Mouse (Mus musculus) heart, embryonic 14.5 days (tissue): ENCODE measurements around the gene Necab2. TPM values are rescaled to one million over a fixed set of nuclear protein-coding genes. Genes with fewer than 3 reads are reported as not detected.

ENCODE experiments used
- ATAC-seq: fragments of 200-750 bp; cut with Nextera tagmentation; 2 replicates; pipeline ENCODE4 v1.8.0; 2017; ENCODE audit warnings: low read depth, moderate TSS enrichment; ENCODE audit not compliant: insufficient number of reproducible peaks, insufficient read depth, low FRiP score
- H3K27ac ChIP-seq, 2 experiments: fragments of 200-500 bp in 1 of 2; fragments of 300-500 bp in 1 of 2; sonication (generic) in 1 of 2; replicated peaks in 1 of 2; 2 replicates each; pipeline ENCODE4 v1.5.1; 2012 to 2014; ENCODE audit warnings: low read depth in 2 of 2, low read length in 2 of 2, control low read depth in 1 of 2, mild to moderate bottlenecking in 1 of 2, mixed read lengths in 1 of 2; ENCODE audit not compliant: control insufficient read depth in 1 of 2, insufficient read depth in 1 of 2
- H3K27me3 ChIP-seq: fragments of 300-500 bp; sonication (generic); 2 replicates; pipeline ENCODE4 v1.6.1; 2014; ENCODE audit warnings: mild to moderate bottlenecking, low read length, control low read depth; ENCODE audit not compliant: control insufficient read depth, insufficient read depth
- H3K36me3 ChIP-seq: fragments of 300-500 bp; sonication (generic); 2 replicates; pipeline ENCODE4 v1.6.1; 2014; ENCODE audit warnings: mild to moderate bottlenecking, control low read depth, low read length, mixed read lengths; ENCODE audit not compliant: control insufficient read depth, insufficient read depth
- H3K4me1 ChIP-seq, 2 experiments: fragments of 200-500 bp in 1 of 2; fragments of 300-500 bp in 1 of 2; sonication (generic) in 1 of 2; 2 replicates each; pipeline ENCODE4 v1.6.1; 2012 to 2014; ENCODE audit warnings: low read length in 2 of 2, control low read depth in 1 of 2, mixed read lengths in 1 of 2; ENCODE audit not compliant: control insufficient read depth in 2 of 2, insufficient read depth in 2 of 2
- H3K4me2 ChIP-seq: fragments of 300-500 bp; sonication (generic); 2 replicates; pipeline ENCODE4 v1.6.1; 2014; ENCODE audit warnings: mild to moderate bottlenecking, low read length
- H3K4me3 ChIP-seq, 2 experiments: fragments of 200-500 bp in 1 of 2; fragments of 300-500 bp in 1 of 2; sonication (generic) in 1 of 2; 2 replicates each; pipeline ENCODE4 v1.5.1; 2012 to 2014; ENCODE audit warnings: low read length in 2 of 2, mild to moderate bottlenecking in 2 of 2, control low read depth in 1 of 2, low read depth in 1 of 2, moderate library complexity in 1 of 2; ENCODE audit not compliant: control insufficient read depth in 1 of 2, insufficient read depth in 1 of 2
- H3K9ac ChIP-seq: fragments of 300-500 bp; sonication (generic); 2 replicates; pipeline ENCODE4 v1.6.1; 2014; ENCODE audit warnings: mild to moderate bottlenecking, low read length
- H3K9me3 ChIP-seq: fragments of 300-500 bp; sonication (generic); 2 replicates; pipeline ENCODE4 v1.6.1; 2016; ENCODE audit warnings: low read length, control low read depth; ENCODE audit not compliant: control insufficient read depth
- WGBS: fragments of 180-500 bp; shearing (Covaris S2); extraction: QIAGEN DNeasy Blood & Tissue Kit; methylation state at CpG from one replicate; pipeline ENCODE4 v1.1.7; 2014; 5-methylcytosine and 5-hydroxymethylcytosine counted together
- polyA plus RNA-seq: library from polyadenylated mRNA; unstranded; fragments of >200 nt; fragmentation: Nextera tagmentation; extraction: Ambion mirVana; gene quantifications from 2 replicates; pipeline ENCODE4 v1.2.1, GENCODE M21; 2014

Gene Necab2
- polyA plus RNA-seq, 1 experiment from 2014 or later = 0.27 TPM

DNA sequence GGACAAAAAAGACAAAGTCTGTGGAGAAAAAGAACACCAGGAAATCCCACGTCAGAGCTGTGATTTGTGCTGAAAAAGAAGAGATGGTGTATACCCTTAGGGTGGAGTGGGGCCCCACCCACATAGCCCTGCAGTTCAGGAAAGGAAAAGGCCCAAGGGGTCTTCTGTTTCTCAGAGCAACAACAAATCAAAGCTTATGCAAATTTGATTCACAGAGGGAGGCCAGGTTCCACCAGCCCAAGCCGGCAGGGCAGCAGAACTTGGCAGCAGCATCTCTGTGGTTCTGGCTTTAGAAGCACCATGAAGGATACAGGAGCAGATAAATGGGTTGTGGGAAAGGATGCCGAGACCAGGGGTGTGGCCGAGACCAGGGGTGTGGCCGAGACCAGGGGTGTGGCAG lies 32.2 kb downstream of the Necab2 start:
- Histone ChIP-seq H3K4me3 (no peak overlapping the region), H3K27me3 (no peaks in the 10 kb centered on the region; the same call in 1 of the 2 replicates), H3K36me3 (no peaks in the 10 kb centered on the region), H3K4me2 (no peak overlapping the region), H3K27ac (no peak overlapping the region), H3K4me1 (no peaks in the 10 kb centered on the region), H3K9ac (no peak overlapping the region), H3K9me3 (no peaks in the 10 kb centered on the region)
- 32% methylated on average over 5 of the region's 5 CpGs for WGBS
- no peak for ATAC-seq

DNA sequence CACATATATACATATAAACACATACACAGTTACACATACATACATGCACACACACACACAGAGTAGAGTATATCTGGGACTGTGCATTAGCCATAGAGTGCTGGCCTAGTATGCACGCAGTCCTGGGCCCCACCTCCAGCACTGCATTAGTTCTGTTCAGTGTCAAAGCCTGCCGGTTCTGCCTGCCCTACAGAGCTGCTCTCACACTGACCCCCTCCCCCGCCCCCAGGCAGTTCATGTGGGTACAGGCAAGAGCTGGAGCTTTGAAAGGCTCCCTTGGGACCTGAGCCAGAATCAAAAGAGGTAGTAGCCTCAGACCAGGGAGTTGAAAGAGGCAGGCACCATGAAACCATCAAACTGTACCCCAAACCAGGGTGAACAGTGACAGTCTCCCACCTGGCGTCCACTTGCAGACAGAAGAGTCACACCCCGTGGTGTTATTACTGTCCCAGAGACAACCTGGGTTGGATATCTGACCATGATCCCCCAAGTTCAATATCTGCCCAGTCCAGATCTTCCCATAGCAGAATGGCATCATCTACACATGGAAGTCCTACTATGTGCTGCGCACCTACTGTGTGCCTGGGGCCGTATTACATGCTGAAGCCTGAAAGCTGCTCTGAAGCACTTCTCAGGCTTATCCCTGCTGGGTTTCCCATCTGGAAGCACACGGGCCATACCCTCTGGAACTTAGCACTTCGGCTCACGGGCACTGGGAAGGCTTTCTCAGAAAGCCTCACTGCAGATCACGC lies 37.8 kb downstream of the Necab2 start:
- H3K4me1 ChIP-seq = no peaks in the 10 kb centered on the region; a peak in 1 of 4 replicates

DNA sequence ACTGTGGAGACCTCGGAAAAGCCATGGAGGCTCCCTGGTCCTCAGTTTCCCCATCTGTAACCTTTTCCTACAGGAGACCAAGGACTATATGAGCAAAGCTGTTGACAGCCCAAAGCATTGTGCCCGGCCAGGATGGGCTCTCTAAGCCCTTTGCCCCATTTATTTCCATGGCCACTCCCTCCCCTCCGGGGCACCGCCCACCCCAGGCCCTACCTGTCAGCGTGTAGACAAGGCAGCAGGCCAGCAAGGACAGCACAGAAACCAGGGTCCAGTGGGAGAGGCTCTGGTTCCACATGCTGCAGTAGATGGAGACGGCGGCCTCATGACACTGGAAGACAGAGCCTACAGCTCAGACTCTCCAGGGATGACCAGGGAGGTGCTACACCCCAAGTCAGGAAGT lies 40.6 kb downstream of the Necab2 start:
- H3K4me3 ChIP-seq = no peak overlapping the region
- H3K9me3 ChIP-seq = no peaks in the 10 kb centered on the region
- H3K27ac ChIP-seq = no peak overlapping the region
- no peak overlapping the region for H3K4me2 ChIP-seq
- H3K4me1 ChIP-seq = peaks cover 12 to 14% of the 10 kb centered on the region in 2 experiments
- WGBS = 74% methylated on average over 7 of the region's 7 CpGs
- H3K27me3 ChIP-seq = peaks cover 4% of the 10 kb centered on the region
- no peaks in the 10 kb centered on the region for H3K36me3 ChIP-seq
- H3K9ac ChIP-seq = no peak overlapping the region
- no peak for ATAC-seq

More for the DNA sequence above, 37.8 kb downstream of the Necab2 start:
- 75% methylated on average over 11 of the region's 11 CpGs for WGBS
- Histone ChIP-seq H3K27ac (no peak overlapping the region), H3K9me3 (no peaks in the 10 kb centered on the region), H3K4me2 (no peak overlapping the region), H3K27me3 (no peaks in the 10 kb centered on the region; the same call in 1 of the 2 replicates), H3K4me3 (no peak overlapping the region), H3K36me3 (no peaks in the 10 kb centered on the region), H3K9ac (no peak overlapping the region)
- no peak for ATAC-seq

DNA sequence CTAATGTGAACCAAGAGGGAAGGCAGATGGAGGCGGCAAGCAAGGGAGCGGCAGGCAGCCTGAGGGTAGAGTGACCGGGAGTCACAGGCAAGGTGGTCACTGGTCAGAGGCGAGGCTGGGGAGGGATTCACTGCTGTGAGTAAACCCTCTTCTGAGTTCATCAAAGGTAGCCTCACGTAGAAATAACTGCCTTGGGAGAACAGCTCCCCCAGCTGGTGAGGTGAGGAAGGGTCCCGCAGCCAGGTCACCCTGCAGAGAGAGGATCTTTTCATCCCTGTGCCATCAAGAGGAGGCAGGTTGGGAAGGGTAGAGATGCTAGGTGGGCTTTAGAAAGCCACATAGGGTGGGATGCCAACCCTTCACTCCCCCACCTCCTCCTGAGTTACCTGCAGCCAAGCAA lies 50.3 kb downstream of the Necab2 start:
- no peak overlapping the region for H3K9ac ChIP-seq
- 24% methylated on average over 6 of the region's 6 CpGs for WGBS
- H3K4me3 ChIP-seq = no peak overlapping the region
- H3K27ac ChIP-seq = no peak overlapping the region
- no peak for ATAC-seq
- peaks cover 11% of the 10 kb centered on the region; the same call in 1 of the 2 replicates for H3K27me3 ChIP-seq
- no peak overlapping the region for H3K4me2 ChIP-seq
- H3K4me1 ChIP-seq = no peaks in the 10 kb centered on the region; a peak in 1 of 4 replicates
- H3K36me3 ChIP-seq = no peaks in the 10 kb centered on the region
- H3K9me3 ChIP-seq = no peaks in the 10 kb centered on the region

DNA sequence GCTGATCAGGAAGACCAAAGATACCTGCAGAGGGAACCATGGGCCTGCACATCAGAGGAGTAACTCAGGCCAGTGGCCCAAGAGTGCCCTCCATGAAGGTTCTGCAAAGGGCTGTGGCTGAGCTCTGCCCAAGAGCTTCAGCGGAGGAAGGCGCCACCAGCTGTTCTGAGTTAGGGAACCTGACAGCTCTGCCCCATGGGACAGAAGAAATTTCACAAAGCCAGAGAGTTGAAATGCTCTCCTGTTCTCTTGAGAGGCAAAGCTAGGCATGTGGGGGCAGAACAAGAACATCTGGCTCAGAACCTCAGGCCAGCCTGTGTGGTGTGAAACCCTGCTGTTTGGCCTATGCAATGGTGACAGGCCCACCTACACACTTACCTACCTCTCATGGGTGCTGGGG lies 53.3 kb downstream of the Necab2 start:
- WGBS = 69% methylated on average over 2 of the region's 2 CpGs
- ATAC-seq = no peak
- H3K4me1 ChIP-seq = peaks cover 5 to 11% of the 10 kb centered on the region in 2 experiments; a peak in 2 of 4 replicates
- H3K36me3 ChIP-seq = no peaks in the 10 kb centered on the region
- no peaks in the 10 kb centered on the region for H3K9me3 ChIP-seq
- no peak overlapping the region for H3K9ac ChIP-seq
- H3K27ac ChIP-seq = no peak overlapping the region
- no peak overlapping the region for H3K4me2 ChIP-seq
- H3K4me3 ChIP-seq = no peak overlapping the region
- H3K27me3 ChIP-seq = peaks cover 3% of the 10 kb centered on the region; the same call in 1 of the 2 replicates

DNA sequence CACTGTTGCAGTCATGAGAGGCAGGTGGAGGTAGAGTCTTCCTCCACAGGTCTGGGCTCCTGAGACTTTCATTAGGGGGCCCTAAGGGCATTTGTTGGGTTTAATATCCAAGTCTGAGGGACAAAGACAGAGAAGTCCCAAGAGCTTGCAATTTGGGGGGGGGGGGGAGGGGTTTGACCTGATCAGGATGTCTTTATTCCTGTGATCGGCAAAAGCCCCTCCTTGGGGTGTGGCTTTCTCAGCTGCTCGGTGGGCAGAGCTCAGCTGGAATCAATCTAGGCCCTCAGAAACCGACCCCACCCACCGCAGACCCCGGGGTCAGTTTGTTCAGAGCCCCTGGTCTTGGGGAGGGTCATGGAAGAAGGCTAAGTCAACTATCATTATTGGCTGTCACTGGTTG lies 55.1 kb downstream of the Necab2 start, which contains the start of gene Slc38a8:
Slc38a8 (minus strand) TSS at position 101 of the 400 bp plus-strand sequence.
- WGBS = 55% methylated on average over 5 of the region's 5 CpGs
- no peak within 1 kb of the TSS for H3K27ac ChIP-seq
- no peak within 1 kb of the TSS for H3K9ac ChIP-seq
- no peak within 1 kb of the TSS for H3K4me2 ChIP-seq
- H3K4me1 ChIP-seq = peaks cover 9 to 11% of the 10 kb centered on the region in 2 experiments; a peak in 3 of 4 replicates
- peaks cover 3% of the 10 kb centered on the region; the same call in 1 of the 2 replicates for H3K27me3 ChIP-seq
- H3K9me3 ChIP-seq = no peaks in the 10 kb centered on the region
- H3K4me3 ChIP-seq = no peak within 1 kb of the TSS
- 0 out of 2 replicates have a peak, but pooled peaks cover 5% of the 10 kb centered on the region for H3K36me3 ChIP-seq
- no peak for ATAC-seq

DNA sequence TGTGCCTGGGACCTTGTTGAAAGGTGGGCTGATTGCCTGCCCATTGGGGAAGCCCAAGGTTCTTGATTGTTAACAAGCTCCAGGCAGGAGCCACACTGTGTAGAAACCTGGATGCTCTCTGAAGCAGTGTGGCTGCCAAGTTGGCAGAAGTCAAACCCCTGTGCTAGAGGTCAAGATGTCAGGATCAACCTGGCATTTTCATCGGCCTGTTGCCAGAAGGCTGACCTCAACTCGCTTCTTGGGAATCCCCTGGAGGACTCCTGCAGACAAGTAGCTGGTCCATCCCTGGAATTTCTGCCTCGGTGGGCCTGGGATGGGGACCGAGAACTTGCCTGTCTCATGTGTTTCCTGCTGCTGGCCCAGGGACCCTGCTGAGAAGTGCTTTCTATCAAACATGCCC lies 55.6 kb downstream of the Necab2 start:
- Histone ChIP-seq H3K27me3 (peaks cover 3% of the 10 kb centered on the region; the same call in 1 of the 2 replicates), H3K4me2 (no peak overlapping the region), H3K36me3 (peaks cover 8% of the 10 kb centered on the region), H3K9ac (no peak overlapping the region), H3K27ac (no peak overlapping the region), H3K4me3 (no peak overlapping the region), H3K9me3 (no peaks in the 10 kb centered on the region), H3K4me1 (peaks cover 9 to 11% of the 10 kb centered on the region in 2 experiments; a peak in 3 of 4 replicates)
- 32% methylated on average over 4 of the region's 4 CpGs for WGBS
- ATAC-seq = no peak
